Mouse (Mus musculus): ENCODE measurements around the gene Cxcr5. TPM values are rescaled to one million over a fixed set of nuclear protein-coding genes. Genes with fewer than 3 reads are reported as not detected.

Gene Cxcr5
- total and polyA plus RNA-seq, 2 experiments from 2014 or later: not detected

DNA sequence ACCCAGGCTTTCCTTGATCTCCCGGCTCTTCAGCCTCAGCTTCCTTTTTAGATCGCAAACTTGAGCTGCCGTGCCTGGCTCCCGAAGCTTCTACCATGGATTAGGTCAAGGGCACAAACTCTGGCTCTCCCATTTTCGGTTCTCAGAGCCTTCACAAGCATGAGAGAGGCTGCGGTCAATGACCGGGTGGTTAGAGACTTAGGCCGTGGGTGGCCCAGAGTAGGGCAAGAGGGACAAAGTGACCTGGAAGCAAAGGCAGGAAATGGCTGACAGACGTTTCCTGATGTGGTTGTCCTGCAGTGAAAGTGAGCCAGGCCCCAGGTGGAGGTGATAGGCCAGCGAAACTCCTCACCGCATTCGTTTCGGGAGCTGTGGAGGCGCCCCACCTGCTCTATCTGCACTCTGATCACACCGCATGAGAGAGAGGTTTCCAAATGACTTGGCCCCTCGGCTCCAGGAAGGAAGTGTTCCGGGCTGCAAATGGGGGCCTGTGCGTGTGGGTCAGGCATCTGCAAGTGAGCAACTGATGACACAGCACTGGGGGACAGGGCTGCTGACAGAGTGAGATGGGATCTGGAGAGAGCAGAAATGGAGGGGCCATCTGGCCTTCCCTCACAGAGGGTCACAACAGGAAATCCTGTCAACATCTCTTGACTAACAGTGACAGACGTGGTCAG is 23.9 kb downstream of the Cxcr5 start:
- Histone ChIP-seq H3K9me3 (ENCODE audit: low read length) (no peaks in the 10 kb centered on the region), H3K4me3 (ENCODE audit: low read depth, low read length) (no peak overlapping the region), H3K27me3 (ENCODE audit: insufficient read depth, low read length) (no peaks in the 10 kb centered on the region), H3K27ac (ENCODE audit: low read depth, low read length) (no peak overlapping the region), H3K4me1 (ENCODE audit: insufficient read depth) (no peaks in the 10 kb centered on the region), H3K4me2 (ENCODE audit: low read depth) (no peak overlapping the region), H3K9ac (no peak overlapping the region), H3K36me3 (ENCODE audit: insufficient read depth) (no peaks in the 10 kb centered on the region)
- ATAC-seq (no peak), DNase-seq (no peak)
- no peak for TF ChIP-seq CTCF (IDR thresholded peaks at IDR 0.05; ENCODE audit: low read depth)
- WGBS: 83% methylated on average over 19 of the region's 19 CpGs

DNA sequence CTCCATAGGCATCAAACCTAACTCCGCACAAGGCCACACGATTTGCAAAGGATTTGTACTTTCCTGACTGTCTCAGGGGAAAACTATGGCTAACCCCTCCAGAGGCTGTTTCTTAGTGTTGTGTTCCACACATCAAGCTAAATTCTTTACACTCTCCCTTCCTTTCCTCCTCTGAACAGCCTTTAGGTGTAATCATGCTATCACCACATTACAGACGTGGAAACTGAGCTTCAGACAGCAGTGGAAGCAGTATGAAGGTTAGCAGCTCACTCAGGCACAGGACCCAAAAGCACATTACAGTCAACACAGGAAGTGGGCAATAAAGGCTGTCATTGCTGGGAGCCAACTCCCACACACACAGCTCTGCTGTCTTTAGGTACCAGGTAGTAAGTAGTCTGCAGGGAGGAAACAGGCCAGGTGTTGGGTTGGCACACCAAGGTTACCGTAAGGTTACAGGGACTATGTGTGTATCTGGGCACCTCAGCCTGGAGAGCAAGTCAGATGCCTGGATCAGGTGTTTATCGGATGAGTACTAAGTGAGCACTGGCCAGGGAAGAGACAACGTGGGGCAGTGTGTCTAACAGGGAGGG is 28.6 kb downstream of the Cxcr5 start:
- WGBS: 88% methylated on average over 6 of the region's 6 CpGs
- Histone ChIP-seq H3K27me3 (ENCODE audit: insufficient read depth, low read length) (no peaks in the 10 kb centered on the region), H3K36me3 (ENCODE audit: insufficient read depth) (no peaks in the 10 kb centered on the region), H3K4me1 (ENCODE audit: insufficient read depth) (no peaks in the 10 kb centered on the region), H3K9ac (no peak overlapping the region), H3K4me3 (ENCODE audit: low read depth, low read length) (no peak overlapping the region), H3K4me2 (ENCODE audit: low read depth) (no peak overlapping the region), H3K27ac (ENCODE audit: low read depth, low read length) (no peak overlapping the region), H3K9me3 (ENCODE audit: low read length) (no peaks in the 10 kb centered on the region)
- no peak for DNase-seq
- no peak for TF ChIP-seq CTCF (IDR thresholded peaks at IDR 0.05; ENCODE audit: low read depth)
- no peak for ATAC-seq

- no peaks in the 10 kb centered on the region for H3K4me1 ChIP-seq (ENCODE audit: insufficient read depth)
- H3K27me3 ChIP-seq (ENCODE audit: insufficient read depth, low read length): no peaks in the 10 kb centered on the region
- WGBS: 86% methylated on average over 8 of the region's 8 CpGs
- no peak overlapping the region for H3K4me3 ChIP-seq (ENCODE audit: low read depth, low read length)
- no peak overlapping the region for H3K4me2 ChIP-seq (ENCODE audit: low read depth)
- no peaks in the 10 kb centered on the region for H3K9me3 ChIP-seq (ENCODE audit: low read length)
- DNase-seq (no peak), ATAC-seq (no peak)
- H3K9ac ChIP-seq: no peak overlapping the region
- no peaks in the 10 kb centered on the region for H3K36me3 ChIP-seq (ENCODE audit: insufficient read depth)
- TF ChIP-seq CTCF (IDR thresholded peaks at IDR 0.05; ENCODE audit: low read depth): no peak
- no peak overlapping the region for H3K27ac ChIP-seq (ENCODE audit: low read depth, low read length)
Observed at GRCm38 (mm10) chr9:44528340-44528739, 33.3 kb downstream of the Cxcr5 start.

DNA sequence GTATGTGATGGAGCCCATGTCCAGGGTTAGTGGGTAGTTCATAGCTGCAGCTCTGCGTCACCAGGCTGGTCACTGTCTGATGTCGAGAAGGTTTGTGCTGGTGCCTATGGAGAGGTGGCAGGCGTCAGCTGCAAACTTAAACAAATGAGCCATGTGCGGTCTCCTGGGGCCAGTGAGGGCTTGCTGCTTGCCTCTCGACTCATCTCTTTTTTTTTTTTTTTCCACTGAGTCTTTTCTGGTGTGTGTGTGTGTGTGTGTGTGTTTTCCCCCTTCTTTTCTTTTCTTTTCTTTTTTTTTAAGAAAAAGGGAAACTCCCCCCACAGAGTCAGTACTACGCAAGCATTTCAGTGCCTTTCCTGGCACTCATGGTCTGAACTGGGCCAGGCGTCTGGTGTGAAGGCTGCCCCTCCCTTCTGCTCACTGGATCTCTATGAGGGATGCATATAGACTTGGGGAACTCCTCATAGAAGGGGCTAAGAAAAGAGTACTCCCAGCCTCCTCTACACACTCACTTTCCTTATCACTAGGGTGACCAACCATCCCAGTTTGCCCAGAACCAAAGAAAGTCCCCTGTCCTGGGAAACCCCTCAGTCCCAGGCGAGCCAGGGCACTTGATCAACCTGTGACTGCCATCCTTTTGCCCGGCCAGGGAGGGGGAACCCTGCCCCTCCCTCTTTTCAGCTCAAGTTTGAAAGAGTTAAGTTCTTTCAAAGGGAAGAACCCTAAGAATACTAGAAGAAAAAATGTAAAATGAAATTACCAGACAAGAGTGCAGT is 35.2 kb downstream of the Cxcr5 start:
- no peak overlapping the region for H3K4me3 ChIP-seq (ENCODE audit: low read depth, low read length)
- WGBS: 62% methylated on average over 9 of the region's 9 CpGs
- no peak overlapping the region for H3K9ac ChIP-seq
- ATAC-seq: no peak
- no peaks in the 10 kb centered on the region for H3K27me3 ChIP-seq (ENCODE audit: insufficient read depth, low read length)
- no peak overlapping the region for H3K4me2 ChIP-seq (ENCODE audit: low read depth)
- no peaks in the 10 kb centered on the region for H3K4me1 ChIP-seq (ENCODE audit: insufficient read depth)
- H3K9me3 ChIP-seq (ENCODE audit: low read length): no peaks in the 10 kb centered on the region
- H3K36me3 ChIP-seq (ENCODE audit: insufficient read depth): no peaks in the 10 kb centered on the region
- no peak overlapping the region for H3K27ac ChIP-seq (ENCODE audit: low read depth, low read length)
- no peak for DNase-seq
- no peak for TF ChIP-seq CTCF (IDR thresholded peaks at IDR 0.05; ENCODE audit: low read depth)

DNA sequence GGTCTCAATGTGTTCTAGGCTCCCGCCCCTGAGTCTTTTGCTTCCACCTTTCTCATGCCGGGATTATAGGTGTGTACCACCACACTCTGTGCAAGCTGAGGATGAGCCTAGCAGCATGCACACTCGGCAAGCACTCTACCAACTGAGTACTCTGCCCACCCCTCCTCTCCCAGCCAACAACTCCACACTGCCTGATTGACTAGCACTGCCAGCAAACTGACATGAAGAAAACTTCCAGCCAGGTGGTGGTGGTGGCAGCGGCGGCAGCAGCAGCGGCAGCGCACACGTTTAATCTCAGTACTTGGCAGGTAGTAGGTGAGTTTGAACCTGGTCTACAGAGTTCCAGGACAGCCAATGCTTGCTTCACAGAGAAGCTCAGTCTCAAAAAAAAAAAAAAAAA is 36.1 kb downstream of the Cxcr5 start:
- no peaks in the 10 kb centered on the region for H3K36me3 ChIP-seq (ENCODE audit: insufficient read depth)
- no peaks in the 10 kb centered on the region for H3K9me3 ChIP-seq (ENCODE audit: low read length)
- no peaks in the 10 kb centered on the region for H3K27me3 ChIP-seq (ENCODE audit: insufficient read depth, low read length)
- WGBS: 88% methylated on average over 8 of the region's 8 CpGs
- no peaks in the 10 kb centered on the region for H3K4me1 ChIP-seq (ENCODE audit: insufficient read depth)
- DNase-seq (no peak), ATAC-seq (no peak)
- H3K9ac ChIP-seq: no peak overlapping the region
- H3K27ac ChIP-seq (ENCODE audit: low read depth, low read length): no peak overlapping the region
- TF ChIP-seq CTCF (IDR thresholded peaks at IDR 0.05; ENCODE audit: low read depth): no peak
- H3K4me2 ChIP-seq (ENCODE audit: low read depth): no peak overlapping the region
- no peak overlapping the region for H3K4me3 ChIP-seq (ENCODE audit: low read depth, low read length)

GRCm38 (mm10) chr9:44525001-44525400 is 36.7 kb downstream of the Cxcr5 start:
- no peaks in the 10 kb centered on the region for H3K9me3 ChIP-seq (ENCODE audit: low read length)
- ATAC-seq (no peak), DNase-seq (no peak)
- TF ChIP-seq CTCF (IDR thresholded peaks at IDR 0.05; ENCODE audit: low read depth): no peak
- no peak overlapping the region for H3K4me3 ChIP-seq (ENCODE audit: low read depth, low read length)
- WGBS: 77% methylated on average over 3 of the region's 3 CpGs
- H3K36me3 ChIP-seq (ENCODE audit: insufficient read depth): no peaks in the 10 kb centered on the region
- no peak overlapping the region for H3K27ac ChIP-seq (ENCODE audit: low read depth, low read length)
- no peak overlapping the region for H3K9ac ChIP-seq
- H3K4me2 ChIP-seq (ENCODE audit: low read depth): no peak overlapping the region
- no peaks in the 10 kb centered on the region for H3K27me3 ChIP-seq (ENCODE audit: insufficient read depth, low read length)
- H3K4me1 ChIP-seq (ENCODE audit: insufficient read depth): no peaks in the 10 kb centered on the region

- Histone ChIP-seq H3K27me3 (ENCODE audit: insufficient read depth, low read length) (no peaks in the 10 kb centered on the region), H3K9ac (no peak overlapping the region), H3K4me1 (ENCODE audit: insufficient read depth) (no peaks in the 10 kb centered on the region), H3K4me2 (ENCODE audit: low read depth) (no peak overlapping the region), H3K27ac (ENCODE audit: low read depth, low read length) (no peak overlapping the region), H3K4me3 (ENCODE audit: low read depth, low read length) (no peak overlapping the region), H3K36me3 (ENCODE audit: insufficient read depth) (no peaks in the 10 kb centered on the region), H3K9me3 (ENCODE audit: low read length) (no peaks in the 10 kb centered on the region)
- no peak for TF ChIP-seq CTCF (IDR thresholded peaks at IDR 0.05; ENCODE audit: low read depth)
- 76% methylated on average over 5 of the region's 5 CpGs for WGBS
- DNase-seq: no peak
- ATAC-seq: no peak
Observed at GRCm38 (mm10) chr9:44524235-44524826, 37.3 kb downstream of the Cxcr5 start.

All from forebrain, postnatal 0 days (tissue).